Mouse (Mus musculus): ENCODE measurements around the gene Lbhd1.
"Not testable (repeated sequence)": the region's sequence is repeated elsewhere in the genome, so short reads cannot be mapped to it uniquely, and the experiment has no call there.

Gene Lbhd1

DNA sequence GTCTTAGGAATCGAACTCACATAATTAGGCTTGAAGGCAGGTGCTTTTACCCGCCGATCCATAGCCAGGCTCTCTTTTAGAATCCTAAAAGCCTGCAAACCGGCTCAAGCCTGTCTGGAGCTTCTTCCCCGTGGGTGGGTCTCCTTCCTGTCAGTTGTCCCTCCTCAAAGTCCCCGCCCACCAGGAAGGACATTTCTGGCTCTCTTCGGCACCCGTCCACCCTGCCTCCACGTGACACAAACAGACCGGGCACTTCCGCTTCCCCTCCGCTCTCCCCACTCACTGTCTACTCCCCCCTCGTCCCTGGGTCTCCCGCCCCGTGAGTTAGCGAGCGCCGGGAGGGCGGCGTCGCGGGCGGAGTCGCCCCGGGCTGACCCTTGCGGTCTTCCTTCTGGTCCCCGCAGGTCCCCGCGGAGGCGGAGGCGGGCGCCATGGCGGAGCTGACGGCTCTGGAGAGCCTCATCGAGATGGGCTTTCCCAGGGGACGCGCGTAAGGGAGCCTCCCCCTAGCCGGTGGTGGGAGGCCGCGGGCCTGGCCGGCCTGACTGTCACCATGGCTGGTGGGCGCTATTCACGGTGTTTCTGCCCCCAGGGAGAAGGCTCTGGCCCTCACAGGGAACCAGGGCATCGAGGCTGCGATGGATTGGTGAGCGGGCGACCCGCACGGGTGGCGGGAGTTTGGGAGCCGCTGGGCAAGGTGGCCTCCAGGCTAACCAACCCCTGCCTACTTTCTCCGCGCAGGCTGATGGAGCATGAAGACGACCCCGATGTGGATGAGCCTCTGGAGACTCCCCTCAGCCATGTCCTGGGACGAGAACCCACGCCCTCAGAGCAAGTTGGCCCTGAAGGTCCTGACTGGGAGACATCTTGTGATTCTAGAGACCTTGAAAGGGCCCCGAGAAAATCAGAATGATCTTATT, 12.0 kb upstream of the Lbhd1 start, which contains the start of gene Ubxn1:
Gene Ubxn1, plus strand, starts transcription at position 230 of the 920 bp plus-strand sequence.
- DNase-seq (ENCODE audit: low spot score), result peak; percentile 95

DNA sequence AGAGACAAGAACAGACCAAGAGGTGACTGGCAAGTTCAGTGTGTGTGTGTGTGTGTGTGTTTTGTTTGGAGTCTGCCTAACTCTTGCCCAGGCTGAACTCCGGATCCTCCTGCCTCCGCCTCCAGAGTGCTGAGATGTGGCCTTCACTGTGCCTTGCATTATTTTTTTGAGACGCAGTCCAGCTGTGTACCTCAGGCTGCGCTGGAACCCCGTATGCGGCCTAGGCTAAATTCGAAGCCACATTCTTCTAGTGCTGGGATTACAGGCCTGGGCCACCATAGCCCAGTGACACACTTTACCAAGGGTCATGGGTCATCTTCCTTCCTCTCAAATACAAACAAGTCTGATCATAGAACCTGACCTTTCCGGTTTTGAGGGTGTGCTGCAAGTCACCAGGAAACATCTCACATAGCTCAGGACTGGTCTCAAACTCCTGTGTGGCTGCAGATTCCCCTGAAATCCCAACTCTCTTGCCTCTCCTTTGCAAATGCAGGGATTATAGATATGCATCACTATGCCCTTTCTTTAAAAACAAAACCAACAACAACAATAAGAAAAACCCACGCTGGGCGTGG, 11.2 kb upstream of the Lbhd1 start:
- DNase-seq (ENCODE audit: low spot score), result no peak

DNA sequence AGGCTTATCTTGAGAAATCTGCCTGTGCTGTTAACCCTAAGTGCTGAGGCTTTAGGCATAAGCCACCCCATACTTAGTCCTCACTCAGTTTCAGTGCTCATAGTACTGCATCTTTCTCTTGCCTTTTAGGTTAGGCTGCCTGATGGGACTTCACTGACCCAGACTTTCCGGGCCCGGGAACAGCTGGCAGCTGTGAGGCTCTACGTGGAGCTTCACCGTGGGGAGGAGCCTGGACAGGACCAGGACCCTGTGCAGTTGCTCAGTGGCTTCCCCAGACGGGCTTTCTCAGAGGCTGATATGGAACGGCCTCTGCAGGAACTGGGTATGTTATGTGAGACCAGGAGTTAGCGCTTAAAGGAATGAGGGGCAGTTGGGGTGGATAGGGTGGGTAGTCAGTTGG, 8.5 kb upstream of the Lbhd1 start:
- DNase-seq (ENCODE audit: low spot score), result no peak

DNA sequence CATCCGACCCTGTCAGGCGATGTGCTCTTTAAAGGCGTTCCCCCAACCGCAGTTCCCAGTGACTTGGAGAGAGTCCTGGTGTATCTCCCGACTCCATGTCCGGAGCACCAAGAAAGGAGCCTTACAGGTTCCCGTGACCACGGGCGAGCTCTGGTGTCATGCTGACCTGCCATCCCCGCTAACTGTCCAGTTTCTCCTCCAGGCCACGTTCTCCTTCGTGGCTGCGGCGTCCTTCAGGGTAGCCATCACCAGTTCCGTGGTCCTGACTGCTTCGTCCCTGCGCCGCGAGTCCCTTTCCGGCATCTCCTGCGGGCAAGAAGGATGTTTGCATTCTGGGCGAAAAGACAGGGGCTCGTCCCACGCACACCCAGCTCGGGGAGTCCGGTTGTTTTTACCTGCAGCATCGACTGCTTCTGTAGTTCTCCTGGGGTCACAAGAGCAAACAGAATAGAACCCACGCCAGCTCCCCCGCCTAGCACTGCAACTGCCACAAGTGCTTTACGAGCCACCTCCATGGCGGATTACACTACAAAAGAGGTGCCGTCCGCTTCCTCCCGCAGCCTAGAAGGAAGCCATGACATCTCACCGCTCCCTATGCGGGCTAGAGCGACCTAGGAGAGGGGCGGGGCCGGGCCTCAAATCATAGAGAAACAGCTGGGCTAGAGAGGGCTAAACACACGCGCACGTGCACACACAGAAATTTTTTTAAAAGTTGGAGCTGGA, 3.1 kb upstream of the Lbhd1 start, which contains the start of gene Uqcc3:
Gene Uqcc3, minus strand, starts transcription at position 613 of the 723 bp plus-strand sequence.
- peak; percentile 88 for DNase-seq (ENCODE audit: low spot score)

DNA sequence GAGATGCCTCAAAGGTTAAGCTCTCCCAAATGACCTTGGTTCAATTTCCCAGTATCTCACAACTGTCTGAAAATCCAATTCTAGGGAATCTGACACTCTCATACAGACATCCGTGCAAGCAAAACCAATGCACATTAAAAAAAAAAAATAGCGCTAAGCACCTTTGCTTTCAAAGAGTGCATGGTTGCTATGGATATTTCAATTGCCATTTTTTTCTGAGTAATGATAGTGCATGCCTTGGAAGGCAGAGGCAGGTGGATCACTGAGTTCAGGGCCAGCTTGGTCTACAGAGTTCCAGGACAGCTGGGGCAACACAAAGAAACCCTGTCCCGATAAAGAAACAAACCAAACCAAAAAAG, 2.5 kb upstream of the Lbhd1 start:
- no peak for DNase-seq (ENCODE audit: low spot score)

DNA sequence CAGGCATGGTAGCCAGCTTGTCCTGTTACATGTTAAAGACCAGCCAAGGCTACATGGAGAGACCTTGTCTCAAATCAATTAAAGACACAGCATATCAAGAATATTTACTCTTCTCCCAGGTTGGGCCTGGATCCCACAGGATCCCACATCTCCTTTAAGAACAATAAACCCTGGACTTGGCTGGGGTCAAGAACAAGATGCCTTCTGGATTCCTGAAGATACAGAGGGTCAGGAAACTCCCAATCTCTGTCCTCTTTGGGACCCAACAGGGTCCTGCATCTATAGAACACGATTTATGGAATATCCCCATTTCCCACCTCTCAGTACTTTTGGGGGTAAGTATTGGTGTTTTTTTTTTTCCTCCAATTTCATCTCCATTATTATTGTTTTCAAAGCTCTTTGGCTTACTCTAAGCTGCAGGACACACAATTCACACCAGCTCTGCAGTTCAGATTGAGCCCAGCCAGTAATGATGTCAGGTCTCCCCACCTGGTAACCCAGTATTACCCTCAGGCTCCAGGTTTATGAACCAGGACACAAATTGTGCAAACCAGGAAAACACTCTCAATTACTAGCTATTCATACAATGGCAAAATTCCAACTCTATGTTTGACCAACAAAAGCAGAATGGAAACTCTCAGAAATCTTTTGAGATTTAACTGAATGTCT, 3.5 kb downstream of the Lbhd1 start:
- no peak for DNase-seq (ENCODE audit: low spot score)

DNA sequence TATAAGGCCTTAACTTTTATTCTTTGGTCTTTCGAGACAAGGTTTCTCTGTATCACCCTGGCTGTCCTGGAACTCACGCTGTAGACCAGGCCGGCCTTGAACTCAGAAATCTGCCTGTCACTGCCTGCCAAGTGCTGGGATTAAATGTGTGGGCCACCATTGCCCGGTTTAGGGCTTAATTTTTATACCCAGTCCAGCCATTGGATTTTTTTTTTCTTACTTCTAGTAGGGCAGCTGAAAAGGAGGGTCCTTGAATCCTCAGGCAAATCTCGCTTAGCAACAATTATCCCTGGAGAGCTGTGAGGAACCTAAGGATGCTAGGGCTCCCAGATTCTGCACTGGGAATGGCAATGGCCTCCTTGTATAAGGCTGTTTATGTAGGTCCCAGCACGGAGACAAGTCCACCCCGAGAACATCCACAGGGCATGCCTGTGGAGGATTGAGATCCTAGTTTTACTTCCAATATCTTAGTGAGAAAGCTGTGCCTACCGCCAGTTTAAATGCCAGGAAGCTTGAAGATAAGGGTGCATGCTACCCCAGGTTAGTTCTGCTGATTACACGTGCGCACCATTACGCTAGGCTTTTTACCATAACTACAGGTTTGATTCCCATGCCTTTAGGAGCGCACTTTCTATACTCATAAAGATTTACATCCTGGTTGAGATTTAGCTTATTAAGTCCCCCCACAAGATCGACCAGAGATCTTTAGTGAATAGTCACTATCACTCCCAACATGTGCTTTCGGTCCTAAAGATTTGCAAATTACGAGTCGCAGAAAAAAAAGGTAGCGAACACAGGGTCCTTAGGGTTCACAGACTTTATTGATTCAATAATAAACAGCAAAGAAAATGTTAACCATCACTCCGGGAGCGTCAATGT, 4.3 kb downstream of the Lbhd1 start:
- no peak for DNase-seq (ENCODE audit: low spot score)

DNA sequence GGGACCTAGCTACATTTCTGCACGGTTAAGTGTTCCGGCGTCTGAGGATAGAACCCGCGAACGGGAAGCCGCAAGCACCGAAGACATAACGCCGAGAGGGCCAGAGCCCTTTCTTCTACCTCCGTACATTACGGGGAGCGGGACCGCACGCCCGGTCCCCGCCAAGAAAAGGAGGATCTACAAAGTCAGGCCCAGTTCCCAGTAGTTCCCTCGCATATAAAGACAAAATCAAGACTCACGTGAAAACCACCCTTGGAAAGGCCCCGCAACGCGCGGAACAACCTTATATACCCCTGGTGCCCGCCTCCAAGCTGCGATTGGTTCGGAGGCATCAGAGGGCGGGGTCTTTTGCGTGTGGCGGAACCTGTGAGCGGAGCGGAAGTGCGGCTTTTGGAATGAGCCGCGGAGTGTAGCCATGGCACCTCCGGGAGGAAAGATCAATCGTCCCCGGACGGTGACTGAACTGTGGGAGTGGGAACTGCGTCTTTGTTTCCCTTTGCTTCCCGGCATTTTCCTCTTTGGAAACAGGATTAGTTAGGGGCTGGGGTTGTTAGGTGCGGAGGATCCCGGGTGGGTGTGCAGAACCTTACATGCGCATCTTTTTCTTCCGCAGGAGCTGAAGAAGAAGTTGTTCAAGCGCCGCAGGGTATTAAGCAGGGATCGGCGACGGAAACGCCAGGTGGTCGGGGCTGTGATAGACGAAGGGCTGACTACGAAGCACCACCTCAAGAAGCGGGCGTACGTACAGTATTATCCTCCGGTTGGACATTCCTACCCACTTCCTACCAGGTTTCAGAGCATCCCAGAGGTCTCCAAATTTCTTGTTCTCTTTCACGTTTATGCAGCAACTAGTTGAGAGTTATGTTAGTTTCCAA, 5.2 kb downstream of the Lbhd1 start, which contains the start of the genes 1810009A15Rik and Gm49416:
Gene 1810009A15Rik, plus strand, starts transcription at position 343 of the 875 bp plus-strand sequence.
Gene Gm49416, plus strand, starts transcription at position 416 of the 875 bp plus-strand sequence.
- peak; percentile 92 for DNase-seq (ENCODE audit: low spot score)

DNA sequence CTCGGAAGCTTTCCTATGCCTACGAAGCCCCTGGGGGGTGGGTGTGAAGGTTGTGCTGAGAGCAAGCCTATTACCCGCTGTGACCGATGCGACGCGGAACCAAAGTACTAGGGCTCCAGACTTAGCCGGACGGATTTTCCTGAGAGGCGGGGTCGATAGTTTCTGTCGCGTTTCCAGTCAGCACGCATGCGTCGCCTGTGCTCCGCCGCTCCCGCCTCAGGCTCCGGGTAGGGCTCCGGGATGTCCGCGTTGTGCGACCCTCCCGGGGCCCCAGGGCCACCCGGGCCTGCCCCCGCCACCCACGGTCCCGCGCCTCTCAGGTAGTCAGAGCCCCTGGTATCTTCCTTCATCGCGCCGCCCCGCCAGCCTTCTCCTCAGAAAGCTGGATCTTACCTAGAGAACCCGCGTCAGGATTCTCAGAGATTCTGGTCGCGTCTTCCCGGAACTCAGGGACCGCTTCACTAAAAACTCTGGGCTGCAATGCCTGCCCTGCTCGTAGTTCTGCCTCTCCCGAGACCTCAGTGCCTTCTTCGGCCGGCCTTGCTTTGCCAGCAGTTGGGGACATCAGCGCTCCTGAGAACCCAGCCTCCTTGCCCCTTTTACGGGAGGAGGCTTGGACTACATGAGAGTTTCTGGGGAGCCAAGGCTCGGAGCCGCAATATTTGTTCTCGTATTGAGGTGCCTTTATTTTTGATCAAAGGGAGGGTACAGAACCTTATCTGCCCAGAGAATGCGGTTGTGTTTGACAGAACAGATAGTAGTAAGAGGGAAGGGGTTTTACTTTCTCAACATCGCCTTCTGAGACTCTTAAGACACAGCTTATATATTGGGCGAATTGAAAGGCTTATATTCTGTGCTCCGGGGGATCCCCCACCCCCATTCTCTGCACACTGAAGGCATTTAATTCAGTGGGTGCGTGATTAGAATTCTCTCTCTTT, 9.6 kb downstream of the Lbhd1 start, which contains the start of gene Ints5:
Gene Ints5, plus strand, starts transcription at position 177 of the 938 bp plus-strand sequence.
- peak; percentile 82 for DNase-seq (ENCODE audit: low spot score)

DNA sequence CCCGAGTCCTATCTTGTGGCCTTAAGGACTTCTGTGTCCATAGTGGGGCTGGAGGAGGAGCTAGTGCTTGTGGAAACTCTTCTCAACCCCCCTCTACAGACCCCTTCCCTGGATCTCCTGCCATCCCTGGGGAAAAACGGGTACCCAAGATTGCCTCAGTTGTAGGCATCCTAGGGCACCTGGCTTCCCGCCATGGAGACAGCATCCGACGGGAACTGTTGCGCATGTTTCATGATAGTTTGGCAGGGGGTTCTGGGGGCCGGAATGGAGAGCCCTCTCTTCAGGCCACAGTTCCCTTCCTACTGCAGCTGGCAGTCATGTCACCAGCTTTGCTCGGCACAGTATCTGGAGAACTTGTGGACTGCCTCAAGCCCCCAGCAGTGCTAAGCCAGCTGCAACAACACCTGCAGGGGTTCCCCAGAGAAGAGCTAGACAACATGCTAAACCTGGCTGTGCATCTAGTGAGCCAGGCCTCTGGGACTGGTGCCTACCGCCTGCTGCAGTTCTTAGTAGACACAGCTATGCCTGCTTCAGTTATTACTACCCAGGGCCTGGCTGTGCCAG, 11.9 kb downstream of the Lbhd1 start:
- DNase-seq (ENCODE audit: low spot score), result no peak

DNA sequence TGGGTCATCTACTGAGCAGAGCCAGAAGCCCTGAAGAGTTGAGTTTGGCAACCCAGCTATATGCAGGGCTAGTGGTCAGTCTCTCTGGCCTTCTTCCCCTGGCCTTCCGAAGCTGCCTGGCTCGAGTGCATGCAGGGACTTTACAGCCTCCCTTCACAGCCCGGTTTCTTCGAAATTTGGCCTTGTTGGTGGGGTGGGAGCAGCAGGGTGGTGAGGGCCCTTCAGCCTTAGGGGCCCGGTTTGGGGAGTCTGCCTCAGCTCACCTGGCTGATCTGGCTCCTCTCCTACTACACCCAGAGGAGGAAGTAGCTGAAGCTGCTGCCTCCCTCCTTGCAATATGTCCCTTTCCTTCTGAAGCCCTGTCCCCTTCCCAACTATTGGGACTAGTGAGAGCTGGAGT, 12.7 kb downstream of the Lbhd1 start:
- not testable (repeated sequence) for DNase-seq (ENCODE audit: low spot score)

DNA sequence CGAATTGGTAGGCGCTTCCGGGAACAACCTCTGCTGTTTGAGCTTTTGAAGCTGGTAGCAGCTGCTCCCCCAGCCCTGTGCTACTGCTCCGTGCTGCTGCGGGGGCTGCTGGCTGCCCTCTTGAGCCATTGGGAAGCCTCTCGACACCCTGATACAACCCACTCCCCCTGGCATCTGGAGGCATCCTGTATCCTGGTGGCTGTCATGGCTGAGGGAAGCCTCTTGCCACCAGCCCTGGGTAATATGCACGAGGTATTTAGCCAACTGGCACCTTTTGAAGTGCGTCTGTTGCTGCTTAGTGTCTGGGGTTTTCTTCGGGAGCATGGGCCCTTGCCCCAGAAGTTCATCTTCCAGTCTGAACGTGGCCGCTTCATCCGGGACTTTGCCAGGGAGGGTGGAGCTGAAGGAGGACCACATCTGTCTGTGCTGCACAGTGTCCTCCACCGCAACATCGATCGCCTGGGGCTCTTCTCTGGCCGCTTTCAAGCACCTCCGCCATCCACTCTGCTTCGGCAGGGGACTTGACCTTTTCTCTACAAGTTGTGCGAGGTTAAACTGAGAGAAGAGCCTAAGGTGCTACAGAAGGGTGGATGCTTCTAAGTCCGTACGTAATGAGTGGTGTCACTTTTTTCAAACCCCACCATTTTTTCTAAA, 13.8 kb downstream of the Lbhd1 start:
- peak; percentile 54 for DNase-seq (ENCODE audit: low spot score)

DNA sequence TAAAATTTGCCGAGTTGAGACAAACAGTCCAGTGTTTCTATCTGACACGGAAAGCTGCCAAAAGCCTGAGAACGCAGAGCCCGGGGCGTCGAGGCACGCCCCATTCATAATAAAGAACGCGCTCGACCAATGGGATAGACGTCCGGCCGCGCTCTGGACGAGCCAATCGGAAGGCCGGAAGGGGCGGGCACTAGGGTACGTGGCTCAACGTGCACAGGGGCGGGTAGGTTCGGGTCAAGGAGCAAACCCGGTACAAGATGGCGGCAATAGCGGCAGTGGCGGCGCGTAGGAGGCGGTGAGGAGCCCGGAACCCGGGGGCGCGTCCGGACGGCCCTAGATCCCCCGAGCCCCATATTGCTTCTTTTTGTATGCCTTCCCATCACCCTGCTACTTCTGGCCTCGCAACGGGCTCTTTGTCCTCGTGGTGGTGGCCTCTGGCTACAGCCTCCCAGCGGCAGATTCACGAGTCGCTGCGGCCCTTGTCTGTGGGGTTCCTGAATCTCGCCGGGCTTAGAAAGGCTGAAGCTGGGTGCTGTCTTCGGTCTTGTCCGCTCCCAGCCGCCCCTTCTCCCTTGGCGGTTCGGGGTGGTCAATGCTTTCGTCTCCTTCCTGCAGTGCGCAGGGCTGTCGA, 14.4 kb downstream of the Lbhd1 start, which contains the start of gene Ganab:
Gene Ganab, plus strand, starts transcription at position 207 of the 631 bp plus-strand sequence.
- peak; percentile 95 for DNase-seq (ENCODE audit: low spot score)

DNA sequence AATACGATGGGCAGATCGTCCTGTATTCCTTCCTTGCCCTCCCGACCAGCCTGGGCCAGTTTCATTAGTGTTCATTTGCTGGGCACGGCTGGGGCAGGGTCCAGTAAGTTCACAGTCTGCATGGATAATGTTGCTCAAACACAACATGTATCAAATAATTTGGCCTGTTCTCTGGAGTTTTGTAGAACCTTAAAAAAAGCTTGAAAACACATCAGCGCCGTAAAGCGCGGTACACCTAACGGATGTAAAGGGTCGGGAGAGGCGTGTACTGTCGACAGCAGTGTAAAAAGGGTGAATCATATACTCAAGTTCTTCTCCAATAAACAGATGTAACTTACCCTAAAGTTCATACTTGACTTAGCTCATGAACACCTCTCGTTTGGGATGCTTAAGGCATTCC, 15.0 kb downstream of the Lbhd1 start:
- no peak for DNase-seq (ENCODE audit: low spot score)

DNA sequence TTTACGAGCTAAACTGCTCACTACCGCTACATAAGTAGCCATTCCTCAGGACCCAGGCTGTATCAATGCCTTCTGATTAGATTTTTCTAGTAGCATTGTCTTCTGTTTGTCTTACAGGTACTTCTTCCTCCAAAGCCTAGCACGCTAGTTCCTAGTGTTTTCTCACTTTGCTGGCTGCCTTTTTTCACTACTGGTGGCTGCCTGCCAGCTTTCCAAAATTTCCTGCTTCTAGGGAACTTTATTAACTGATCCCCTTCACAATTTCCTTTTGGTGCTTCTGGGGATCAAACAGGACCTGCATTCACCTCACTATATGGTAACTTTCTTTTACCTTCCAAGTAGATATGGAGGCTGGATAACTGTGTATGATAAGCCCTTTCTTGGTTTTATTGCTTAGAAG, 15.5 kb downstream of the Lbhd1 start:
- DNase-seq (ENCODE audit: low spot score), result no peak

DNA sequence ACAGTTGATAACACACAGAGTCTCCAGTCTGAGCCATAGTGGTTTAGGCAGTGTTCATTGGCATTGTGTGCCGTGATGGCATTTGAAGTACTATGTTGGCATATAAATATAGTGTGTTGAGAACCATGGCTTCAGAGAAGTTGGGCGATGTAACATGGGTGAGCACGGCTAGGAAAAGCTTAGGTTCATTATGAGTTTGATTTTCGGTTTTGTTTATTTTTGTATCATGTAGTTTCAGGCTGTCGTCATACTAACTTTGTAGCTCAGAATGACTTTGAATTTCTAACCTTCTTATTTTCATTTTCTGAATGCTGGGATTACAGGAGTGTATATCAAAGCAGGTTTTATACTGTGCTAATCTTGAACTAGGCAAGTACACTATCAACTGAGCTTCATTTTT, 19.9 kb downstream of the Lbhd1 start:
- no peak for DNase-seq (ENCODE audit: low spot score)

DNA sequence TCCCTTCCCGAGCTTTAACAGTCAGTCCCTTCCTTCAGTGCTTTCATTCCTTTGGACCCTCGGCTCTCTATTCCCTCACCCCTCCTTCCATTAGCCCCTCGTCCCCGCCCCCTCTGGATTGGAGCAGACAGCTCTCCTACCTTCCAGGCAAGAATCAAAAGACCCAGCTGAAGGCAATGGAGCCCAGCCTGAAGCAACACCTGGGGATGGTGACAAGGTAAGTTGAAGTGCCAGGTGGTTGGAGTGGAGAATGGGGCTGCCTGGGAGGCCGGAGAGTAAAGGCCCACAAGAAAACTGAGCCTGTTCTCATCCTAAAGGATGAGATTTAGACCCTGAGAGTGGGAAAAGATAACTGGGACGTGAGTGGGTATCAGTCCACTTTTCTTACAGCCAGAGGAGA, 25.0 kb downstream of the Lbhd1 start:
- no peak for DNase-seq (ENCODE audit: low spot score)
